Mouse (Mus musculus) hindbrain, embryonic 12.5 days (tissue): Measurements from ENCODE around the gene Katnal1. TPM values are rescaled to one million over a fixed set of nuclear protein-coding genes. Genes with fewer than 3 reads are reported as not detected.

ENCODE experiments used
- polyA plus RNA-seq: library from polyadenylated mRNA; unstranded; fragments of >200 nt; fragmentation: Nextera tagmentation; extraction: Ambion mirVana; gene quantifications from 2 replicates; pipeline ENCODE4 v1.2.1, GENCODE M21; 2016

Katnal1 gene
- polyA plus RNA-seq, 1 experiment from 2014 or later = 30.8 TPM

Other genes with a start within 250 kb of the Katnal1 start
- gene Gm42791, start 65.8 kb upstream of the Katnal1 start, polyA plus RNA-seq = 0.49 and 3.3 TPM in 2 replicates